Mouse (Mus musculus): Measurements from ENCODE around the gene Mob3b. TPM values are rescaled to one million over a fixed set of nuclear protein-coding genes. Genes with fewer than 3 reads are reported as not detected.
"Not testable (repeated sequence)": the region's sequence is repeated elsewhere in the genome, so short reads cannot be mapped to it uniquely, and the experiment has no call there.

Mob3b gene
- total RNA-seq, 1 experiment from 2014 or later, result 36.2 TPM

DNA sequence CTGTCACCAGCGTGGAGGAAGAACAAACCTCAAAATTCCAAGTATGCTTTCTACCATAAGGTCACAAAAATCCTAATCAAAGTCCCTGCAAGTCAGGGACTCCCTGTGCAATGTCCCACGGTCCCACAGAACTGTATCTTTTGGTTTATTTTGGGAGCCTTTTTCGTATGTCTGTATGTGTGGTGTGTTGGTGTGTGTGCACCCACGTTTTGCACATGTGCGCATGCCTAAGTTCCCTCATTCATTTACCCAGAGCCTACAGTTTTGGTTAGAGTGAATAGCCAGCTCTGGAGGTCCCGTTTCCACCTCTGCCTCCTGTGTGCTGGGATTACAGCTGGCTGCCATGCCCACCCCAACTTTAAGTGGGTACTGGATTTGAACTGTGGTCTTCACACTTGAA lies 189.7 kb downstream of the Mob3b start:
- DNase-seq, result no peak

GRCm38 (mm10) chr4:34966336-34966957 lies 190.8 kb downstream of the Mob3b start:
- DNase-seq, result peak; percentile 57

- no peak for DNase-seq
Measured at GRCm38 (mm10) chr4:34964906-34965305, 192.4 kb downstream of the Mob3b start.

DNA sequence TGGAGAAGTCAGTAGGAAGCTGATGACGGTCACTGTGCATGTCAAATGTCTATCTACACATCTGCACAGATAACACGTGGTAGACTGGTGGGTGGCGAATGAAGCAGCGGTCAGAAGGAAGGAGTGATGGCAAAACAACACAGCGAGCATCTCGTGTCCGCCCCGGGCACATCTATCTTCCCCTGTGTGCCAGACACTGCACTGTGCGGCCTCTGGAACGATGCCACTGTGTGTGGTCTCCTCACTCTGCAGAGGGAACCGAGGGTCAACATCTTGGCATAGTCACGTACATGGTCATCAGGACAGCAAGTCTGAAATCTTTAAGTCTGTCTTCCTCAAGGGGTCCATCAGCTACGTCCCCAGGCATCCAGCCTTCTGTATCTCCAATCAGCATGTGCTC lies 193.3 kb downstream of the Mob3b start:
- no peak for DNase-seq

DNA sequence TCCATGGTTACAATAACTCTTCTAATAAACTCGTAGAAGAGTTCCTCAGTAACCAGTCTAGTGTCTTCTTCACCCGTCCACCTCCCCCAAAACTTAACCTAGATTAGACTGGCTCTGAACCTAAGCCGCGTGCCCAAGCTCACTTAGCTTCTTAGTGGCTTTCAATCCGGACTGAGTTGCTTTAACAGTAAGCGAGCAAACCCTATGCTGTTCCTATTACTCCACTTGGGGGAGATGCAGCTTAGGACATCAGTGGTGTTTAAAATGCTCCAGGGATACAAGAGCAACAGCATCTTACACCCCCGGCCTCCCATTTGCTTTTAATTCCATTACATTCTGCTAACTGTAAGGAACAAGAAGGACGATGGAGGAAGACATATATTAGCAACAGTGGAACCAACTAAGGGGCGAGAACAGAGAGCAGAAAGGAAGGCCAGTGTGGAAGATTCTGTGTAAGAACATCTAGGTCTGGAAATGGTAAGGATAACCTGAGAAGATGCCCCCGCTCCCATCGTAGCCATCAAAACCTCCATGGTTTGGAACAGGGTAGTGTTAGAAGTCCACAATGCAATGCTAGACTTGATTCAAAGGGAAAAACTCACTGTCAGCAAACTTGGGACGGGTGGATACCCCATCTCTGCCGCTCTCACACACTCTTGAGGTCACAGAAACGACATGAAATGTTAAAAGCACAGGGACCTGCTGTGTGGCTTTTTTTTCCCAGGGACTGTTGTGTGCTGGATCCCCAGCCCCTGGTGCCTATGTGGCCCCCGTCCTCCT lies 196.3 kb downstream of the Mob3b start:
- no peak for DNase-seq

DNA sequence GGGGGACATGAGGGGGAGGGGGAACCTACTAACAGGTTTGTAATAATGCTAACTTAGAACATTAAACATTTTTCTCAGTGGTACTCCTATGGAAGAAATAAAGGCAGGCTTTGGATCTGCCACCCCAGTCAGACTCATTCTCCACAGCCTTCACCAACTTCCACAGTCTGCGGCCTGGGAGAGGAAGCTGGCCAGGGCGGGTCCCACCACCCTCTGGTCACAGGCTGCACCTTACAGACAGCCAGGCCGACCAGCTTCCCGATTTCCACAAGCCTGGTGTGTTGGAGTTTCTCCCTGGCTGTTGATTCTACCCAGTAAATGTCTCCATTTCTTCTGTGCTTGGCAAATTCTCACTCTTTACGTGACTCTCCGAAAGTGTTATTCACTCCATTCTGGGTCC lies 197.8 kb downstream of the Mob3b start:
- no peak for DNase-seq

GRCm38 (mm10) chr4:34958155-34959028 lies 198.9 kb downstream of the Mob3b start:
- DNase-seq, result peak; percentile 35

DNA sequence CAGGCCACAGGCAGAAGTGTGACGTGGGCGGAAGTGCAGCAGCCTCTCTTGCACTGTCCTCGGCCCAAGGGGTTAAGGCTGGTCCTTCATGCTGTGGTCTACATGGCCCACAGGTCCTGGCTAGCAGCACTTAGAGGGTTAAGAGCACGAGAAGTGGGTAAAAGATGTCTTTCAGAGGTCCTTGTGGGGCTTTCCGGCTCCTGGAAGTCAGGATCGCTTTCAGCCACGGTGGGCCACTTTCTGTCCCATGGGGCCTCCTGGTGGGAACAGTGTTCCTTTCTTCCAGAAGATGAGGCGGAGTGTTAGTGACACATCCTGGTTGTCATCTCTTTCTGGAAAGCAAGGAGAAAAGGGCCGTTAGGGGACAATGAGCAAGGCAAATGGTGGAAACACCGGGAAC lies 203.6 kb downstream of the Mob3b start:
- no peak for DNase-seq

GRCm38 (mm10) chr4:34947181-34947580 lies 210.1 kb downstream of the Mob3b start:
- no peak for DNase-seq

DNA sequence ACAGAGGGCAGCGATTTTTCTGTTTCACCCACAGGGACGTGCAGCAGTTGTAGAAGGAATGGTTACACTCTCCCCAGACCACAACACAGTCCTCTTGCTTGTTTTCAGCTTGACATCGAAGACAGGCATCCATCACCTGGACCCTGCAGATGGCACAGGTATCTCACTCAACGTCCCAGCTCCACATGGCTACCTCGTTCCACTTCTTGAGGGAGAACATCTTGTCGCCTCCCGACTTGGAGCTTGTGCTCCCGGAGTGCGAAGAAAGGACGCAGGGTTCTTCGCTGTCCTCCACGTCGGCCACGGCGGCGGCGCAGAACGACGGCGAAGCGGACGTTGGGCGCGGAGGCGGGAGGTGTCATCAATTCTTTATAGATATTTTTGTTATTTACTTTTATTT lies 216.2 kb downstream of the Mob3b start:
- DNase-seq, result no peak

DNA sequence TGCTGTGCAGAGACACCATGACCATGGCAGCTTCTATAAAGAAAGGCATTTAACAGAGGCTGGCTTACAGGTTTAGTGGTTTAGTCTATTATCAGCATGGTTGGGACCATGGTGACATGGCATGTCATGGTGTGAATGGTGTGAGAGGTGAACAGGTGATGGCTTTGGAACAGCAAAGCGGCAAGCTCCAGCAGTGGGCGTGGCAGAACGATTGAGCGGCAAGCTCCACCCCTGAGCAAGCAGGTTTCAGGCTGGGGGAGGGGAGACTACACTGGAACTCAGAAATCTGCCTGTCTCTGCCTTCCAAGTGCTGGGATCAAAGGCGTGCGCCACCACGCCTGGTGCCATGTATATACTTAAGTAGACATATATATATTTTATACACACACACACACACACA lies 228.9 kb downstream of the Mob3b start:
- not testable (repeated sequence) for DNase-seq

DNA sequence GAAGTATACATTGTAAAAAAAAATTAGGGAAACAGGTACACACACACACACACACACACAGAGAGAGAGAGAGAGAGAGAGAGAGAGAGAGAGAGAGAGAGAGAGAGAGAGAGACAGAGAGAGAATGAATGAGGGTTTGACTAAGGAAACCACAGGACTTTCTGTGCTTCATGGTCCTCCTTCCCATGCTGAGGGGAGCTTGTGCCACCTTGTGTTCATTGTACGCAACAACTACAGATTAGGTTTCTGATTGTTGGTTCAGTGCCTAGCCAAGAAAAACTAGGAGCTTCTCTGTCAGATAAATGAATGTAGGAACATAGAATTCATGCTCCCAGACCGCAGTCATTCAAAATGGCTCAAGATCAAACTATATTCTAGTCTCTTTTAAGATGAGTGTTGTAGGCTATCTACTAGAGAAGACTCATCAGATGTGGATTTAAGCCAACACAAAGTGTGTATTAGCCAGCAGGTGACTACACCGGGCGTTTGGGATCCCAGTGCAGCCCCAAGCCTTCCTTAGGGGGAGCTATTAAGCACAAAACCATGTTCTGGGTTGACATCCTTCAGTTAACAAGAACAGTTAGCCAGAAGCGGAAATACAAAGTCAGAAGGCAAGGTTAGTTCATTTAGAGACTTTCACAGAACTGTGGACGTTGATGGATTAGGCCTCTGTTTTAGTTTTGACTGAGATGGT lies 235.0 kb downstream of the Mob3b start:
- DNase-seq, result peak; percentile 15

- no peak for DNase-seq
Measured at GRCm38 (mm10) chr4:34917400-34917799, 239.9 kb downstream of the Mob3b start.

DNA sequence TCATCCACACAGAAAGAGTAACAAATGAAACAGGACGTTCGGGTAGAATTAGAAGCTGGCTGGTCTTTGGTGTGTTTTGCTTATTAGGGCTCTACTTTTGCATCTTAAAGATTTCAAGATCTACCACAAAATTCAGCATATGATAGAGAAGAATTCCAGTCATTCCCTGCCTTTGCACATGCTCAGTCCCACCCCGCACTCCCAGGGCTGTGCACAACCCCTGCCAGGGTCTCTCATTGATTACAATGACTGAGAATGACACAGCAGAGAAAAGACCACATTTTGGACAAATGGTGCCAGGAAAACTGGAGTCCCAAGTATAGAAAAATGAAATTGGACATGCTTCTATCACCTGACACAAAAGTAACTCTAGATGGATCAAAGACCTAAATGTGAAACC lies 245.1 kb downstream of the Mob3b start:
- DNase-seq, result no peak

DNA sequence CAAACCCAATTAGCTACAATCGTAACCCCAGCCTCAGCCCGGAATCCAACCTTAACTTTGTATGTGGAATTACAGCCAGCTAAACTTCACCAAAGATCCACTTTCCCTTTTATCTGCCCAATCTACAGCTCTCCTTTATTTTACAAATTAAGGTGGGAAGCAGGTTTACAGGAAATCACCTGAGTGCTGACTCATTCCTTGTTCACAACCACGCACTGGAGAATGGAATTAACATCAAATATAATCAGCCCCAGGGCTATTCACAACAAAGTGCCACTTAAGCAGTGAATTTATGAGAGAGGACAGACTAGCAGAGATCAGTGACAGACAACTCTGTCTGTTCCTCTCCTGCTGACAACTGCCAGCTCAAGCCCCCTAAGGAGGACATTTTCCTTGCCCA lies 245.9 kb downstream of the Mob3b start:
- no peak for DNase-seq

DNA sequence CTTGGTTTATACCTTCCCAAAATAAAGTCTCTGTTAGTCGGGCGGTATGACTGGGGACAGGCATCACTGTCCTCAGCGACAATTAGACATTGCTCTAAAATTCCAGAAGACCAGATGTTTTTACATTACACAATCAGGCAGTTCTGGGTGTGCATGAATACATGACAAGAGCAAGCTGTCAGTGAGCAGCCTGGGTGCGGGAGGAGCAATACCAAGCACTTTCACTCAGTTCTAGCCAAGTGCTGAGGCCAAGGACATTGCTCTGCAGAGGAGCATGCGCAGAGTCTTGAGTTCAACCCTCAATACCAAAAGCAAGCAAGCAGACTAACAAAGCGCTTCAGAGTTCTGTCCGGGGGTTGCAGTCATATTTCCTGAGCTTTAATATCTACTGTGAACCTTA lies 249.2 kb downstream of the Mob3b start:
- no peak for DNase-seq

DNA sequence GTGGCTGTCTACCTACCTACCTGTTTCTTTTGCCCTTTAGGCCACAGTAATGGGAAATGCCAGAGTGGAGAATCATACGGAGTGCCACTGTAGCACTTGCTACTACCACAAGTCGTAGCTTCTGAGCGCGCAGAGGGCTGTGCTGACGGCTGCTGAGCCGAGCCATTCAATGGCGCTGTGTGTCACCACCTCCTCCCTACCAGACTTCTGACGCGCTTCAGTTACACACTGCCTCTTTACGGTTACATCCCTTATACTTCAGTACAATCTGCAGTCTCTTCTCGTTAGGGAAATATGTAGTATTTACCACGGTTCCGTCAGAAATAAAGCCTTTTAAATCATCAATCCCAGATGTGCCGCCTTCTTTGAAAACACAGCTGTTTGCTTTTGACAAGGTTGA lies 250.3 kb downstream of the Mob3b start:
- DNase-seq, result no peak

- DNase-seq, result no peak
Measured at GRCm38 (mm10) chr4:34906151-34906550, 251.1 kb downstream of the Mob3b start.

- no peak for DNase-seq
Measured at GRCm38 (mm10) chr4:34905396-34905795, 251.9 kb downstream of the Mob3b start.

DNA sequence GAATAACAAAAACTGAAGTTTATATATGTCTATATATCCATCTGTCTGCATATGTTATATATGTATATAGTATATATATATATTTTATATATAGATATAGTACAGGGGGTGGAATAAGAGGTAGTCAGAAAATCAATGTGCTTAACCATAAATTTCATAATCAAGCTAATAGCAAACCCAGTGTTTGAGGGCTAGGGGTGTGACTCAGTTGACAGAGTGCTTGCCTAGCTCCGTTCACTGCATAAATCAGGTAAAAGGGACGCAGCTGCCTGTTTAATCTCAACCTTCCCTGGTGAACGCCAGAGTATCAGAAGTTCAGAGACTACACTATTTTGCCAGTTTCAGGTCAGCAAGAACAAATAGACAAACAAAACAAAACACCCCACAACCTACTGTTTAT lies 255.7 kb downstream of the Mob3b start:
- DNase-seq, result not testable (repeated sequence)

GRCm38 (mm10) chr4:34901166-34901565 lies 256.1 kb downstream of the Mob3b start:
- DNase-seq, result no peak

- no peak for DNase-seq
Measured at GRCm38 (mm10) chr4:34900155-34900554, 257.1 kb downstream of the Mob3b start.
